Mouse (Mus musculus): ENCODE data around the gene Dact3. TPM values are rescaled to one million over a fixed set of nuclear protein-coding genes. Genes with fewer than 3 reads are reported as not detected.

Dact3 gene
- total RNA-seq, 1 experiment: 4.5 TPM

DNA sequence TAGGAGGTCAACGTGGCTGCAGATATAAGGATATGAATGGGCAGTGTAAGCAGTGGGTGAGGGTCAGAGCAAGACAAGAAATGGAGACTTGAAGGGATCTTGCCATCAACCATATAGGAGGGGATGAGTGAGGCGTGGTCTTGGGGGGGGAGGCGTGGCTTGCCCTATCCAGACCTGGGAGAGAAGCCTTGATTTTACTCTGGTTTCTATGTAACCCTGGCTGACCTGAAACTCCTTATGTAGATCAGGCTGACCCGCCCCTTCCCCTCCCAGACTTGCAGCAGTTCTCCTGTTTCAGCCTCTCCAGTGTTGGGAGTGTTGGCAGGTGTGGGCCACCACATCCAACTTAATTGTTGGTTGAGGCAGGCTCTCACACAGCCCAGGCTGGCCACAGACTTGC is 9.2 kb downstream of the Dact3 start:
- no peak overlapping the region; the same call in 1 of the 2 replicates for H3K9ac ChIP-seq (ENCODE audit: insufficient read depth, low read depth, low read length, poor library complexity, severe bottlenecking)
- DNase-seq (ENCODE audit: low read depth, low spot score): no peak
- H3K27ac ChIP-seq (ENCODE audit: insufficient read depth, low read depth, low read length, poor library complexity, severe bottlenecking): no peak overlapping the region
- H3K36me3 ChIP-seq (ENCODE audit: control insufficient read depth, insufficient read depth, low read length, poor library complexity, severe bottlenecking): peaks cover 6% of the 10 kb centered on the region; the same call in 1 of the 2 replicates
- peaks cover 3 to 23% of the 10 kb centered on the region in 2 experiments; a peak in 3 of 4 replicates for H3K4me1 ChIP-seq (ENCODE audit: control insufficient read depth in 2 of 2, insufficient read depth in 2 of 2, low read length in 2 of 2, poor library complexity in 1 of 2)
- in situ Hi-C loops (cut with MboI; ENCODE audit: low sequenced_read_pairs in 2 of 2, unreplicated experiment in 2 of 2): no loop called here
- TF ChIP-seq HCFC1 (IDR thresholded peaks at IDR 0.05; ENCODE audit: borderline replicate concordance, insufficient read depth, low read length): no peak
- TF ChIP-seq MAFK (IDR thresholded peaks at IDR 0.05; ENCODE audit: insufficient read depth, low read depth, low read length): no peak
- no peak for TF ChIP-seq ZC3H11A (IDR thresholded peaks at IDR 0.05; ENCODE audit: borderline replicate concordance, low read depth, low read length)
- TF ChIP-seq ZNF384 (IDR thresholded peaks at IDR 0.05; ENCODE audit: low read depth, low read length): no peak
- no peak for TF ChIP-seq CHD2 (IDR thresholded peaks at IDR 0.05; ENCODE audit: low read depth, low read length)
- no peak overlapping the region for H3K4me3 ChIP-seq (ENCODE audit: insufficient read depth in 1 of 2, low read depth in 1 of 2, low read length in 2 of 2, poor library complexity in 1 of 2, severe bottlenecking in 1 of 2)
- no peaks in the 10 kb centered on the region for H3K9me3 ChIP-seq (ENCODE audit: control insufficient read depth, insufficient read depth, low read depth, low read length)

GRCm38 (mm10) chr7:16885271-16885776 is 10.2 kb downstream of the Dact3 start:
- H3K36me3 ChIP-seq (ENCODE audit: control insufficient read depth, insufficient read depth, low read length, poor library complexity, severe bottlenecking): peaks cover 6% of the 10 kb centered on the region; the same call in 1 of the 2 replicates
- H3K9me3 ChIP-seq (ENCODE audit: control insufficient read depth, insufficient read depth, low read depth, low read length): no peaks in the 10 kb centered on the region
- H3K9ac ChIP-seq (ENCODE audit: insufficient read depth, low read depth, low read length, poor library complexity, severe bottlenecking): peak overlapping the region; percentile 55
- H3K4me1 ChIP-seq (ENCODE audit: control insufficient read depth in 2 of 2, insufficient read depth in 2 of 2, low read length in 2 of 2, poor library complexity in 1 of 2): peaks cover 3 to 21% of the 10 kb centered on the region in 2 experiments; a peak in 3 of 4 replicates
- in situ Hi-C loops (cut with MboI; ENCODE audit: low sequenced_read_pairs in 2 of 2, unreplicated experiment in 2 of 2): no loop called here
- H3K27ac ChIP-seq (ENCODE audit: insufficient read depth, low read depth, low read length, poor library complexity, severe bottlenecking): no peak overlapping the region
- DNase-seq (ENCODE audit: low read depth, low spot score): no peak
- TF ChIP-seq ZC3H11A (IDR thresholded peaks at IDR 0.05; ENCODE audit: borderline replicate concordance, low read depth, low read length) (no peak), HCFC1 (IDR thresholded peaks at IDR 0.05; ENCODE audit: borderline replicate concordance, insufficient read depth, low read length) (no peak), MAFK (IDR thresholded peaks at IDR 0.05; ENCODE audit: insufficient read depth, low read depth, low read length) (no peak), ZNF384 (IDR thresholded peaks at IDR 0.05; ENCODE audit: low read depth, low read length) (no peak), CHD2 (IDR thresholded peaks at IDR 0.05; ENCODE audit: low read depth, low read length) (no peak)
- H3K4me3 ChIP-seq (ENCODE audit: insufficient read depth in 1 of 2, low read depth in 1 of 2, low read length in 2 of 2, poor library complexity in 1 of 2, severe bottlenecking in 1 of 2): peak overlapping the region; percentile 60 to 77; a peak in 3 of 4 replicates

DNA sequence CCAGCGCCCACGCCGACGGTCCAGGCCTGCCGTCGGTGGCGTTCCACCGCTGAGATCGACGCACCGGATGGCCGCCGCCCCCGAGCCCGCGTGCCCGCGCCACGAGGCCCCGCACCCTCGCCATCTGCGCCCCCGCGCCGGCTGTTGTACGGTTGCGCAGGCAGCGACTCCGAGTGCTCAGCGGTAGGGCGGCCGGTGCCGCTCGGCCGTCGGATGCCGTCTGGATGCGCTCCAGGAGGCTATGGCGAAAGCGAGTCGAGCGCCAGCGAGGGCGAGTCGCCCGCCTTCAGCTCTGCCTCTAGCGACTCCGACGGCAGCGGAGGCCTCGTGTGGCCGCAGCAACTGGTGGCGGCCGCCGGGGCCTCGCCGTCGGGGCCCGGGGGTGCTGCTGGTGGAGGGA is 10.8 kb downstream of the Dact3 start:
- Histone ChIP-seq H3K36me3 (ENCODE audit: control insufficient read depth, insufficient read depth, low read length, poor library complexity, severe bottlenecking) (peaks cover 6% of the 10 kb centered on the region; the same call in 1 of the 2 replicates), H3K27ac (ENCODE audit: insufficient read depth, low read depth, low read length, poor library complexity, severe bottlenecking) (peak overlapping the region; percentile 17; the same call in 1 of the 2 replicates), H3K4me1 (ENCODE audit: control insufficient read depth in 2 of 2, insufficient read depth in 2 of 2, low read length in 2 of 2, poor library complexity in 1 of 2) (peaks cover 0 to 25% of the 10 kb centered on the region in 2 experiments; a peak in 2 of 4 replicates), H3K4me3 (ENCODE audit: insufficient read depth in 1 of 2, low read depth in 1 of 2, low read length in 2 of 2, poor library complexity in 1 of 2, severe bottlenecking in 1 of 2) (peak overlapping the region; percentile 60 to 77), H3K9me3 (ENCODE audit: control insufficient read depth, insufficient read depth, low read depth, low read length) (no peaks in the 10 kb centered on the region), H3K9ac (ENCODE audit: insufficient read depth, low read depth, low read length, poor library complexity, severe bottlenecking) (peak overlapping the region; percentile 55)
- in situ Hi-C loops (cut with MboI; ENCODE audit: low sequenced_read_pairs in 2 of 2, unreplicated experiment in 2 of 2): no loop called here
- TF ChIP-seq HCFC1 (IDR thresholded peaks at IDR 0.05; ENCODE audit: borderline replicate concordance, insufficient read depth, low read length): no peak
- no peak for DNase-seq (ENCODE audit: low read depth, low spot score)

DNA sequence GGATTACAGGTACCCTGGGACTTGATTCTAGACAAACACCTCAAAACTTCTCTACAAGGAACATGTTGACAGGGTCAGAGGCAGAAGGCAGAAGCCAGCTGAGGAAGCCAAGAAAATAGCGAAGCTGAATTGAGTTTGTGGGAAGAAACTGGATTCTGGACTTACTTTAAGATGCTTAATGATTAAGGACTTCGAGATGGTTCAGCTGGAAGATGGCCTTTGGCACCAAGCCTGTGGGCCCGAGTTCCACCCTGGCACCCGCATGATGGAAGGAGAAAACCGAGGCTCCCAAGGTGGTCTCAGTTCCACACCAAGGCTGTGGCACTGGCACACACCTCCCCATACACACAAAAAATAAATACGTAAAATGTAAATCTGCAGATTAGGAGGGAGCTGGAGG is 15.4 kb downstream of the Dact3 start:
- in situ Hi-C loops (cut with MboI; ENCODE audit: low sequenced_read_pairs in 2 of 2, unreplicated experiment in 2 of 2): no loop called here

More for the DNA sequence above, 15.4 kb downstream of the Dact3 start:
- H3K4me3 ChIP-seq (ENCODE audit: insufficient read depth in 1 of 2, low read depth in 1 of 2, low read length in 2 of 2, poor library complexity in 1 of 2, severe bottlenecking in 1 of 2): no peak overlapping the region
- peaks cover 6% of the 10 kb centered on the region; the same call in 1 of the 2 replicates for H3K36me3 ChIP-seq (ENCODE audit: control insufficient read depth, insufficient read depth, low read length, poor library complexity, severe bottlenecking)
- no peaks in the 10 kb centered on the region for H3K9me3 ChIP-seq (ENCODE audit: control insufficient read depth, insufficient read depth, low read depth, low read length)
- H3K27ac ChIP-seq (ENCODE audit: insufficient read depth, low read depth, low read length, poor library complexity, severe bottlenecking): no peak overlapping the region
- DNase-seq (ENCODE audit: low read depth, low spot score): no peak
- peak overlapping the region; percentile 49; the same call in 1 of the 2 replicates for H3K9ac ChIP-seq (ENCODE audit: insufficient read depth, low read depth, low read length, poor library complexity, severe bottlenecking)
- peaks cover 1 to 37% of the 10 kb centered on the region in 2 experiments; a peak in 3 of 4 replicates for H3K4me1 ChIP-seq (ENCODE audit: control insufficient read depth in 2 of 2, insufficient read depth in 2 of 2, low read length in 2 of 2, poor library complexity in 1 of 2)
- TF ChIP-seq MAFK (IDR thresholded peaks at IDR 0.05; ENCODE audit: insufficient read depth, low read depth, low read length) (no peak), HCFC1 (IDR thresholded peaks at IDR 0.05; ENCODE audit: borderline replicate concordance, insufficient read depth, low read length) (no peak), CHD2 (IDR thresholded peaks at IDR 0.05; ENCODE audit: low read depth, low read length) (no peak), ZC3H11A (IDR thresholded peaks at IDR 0.05; ENCODE audit: borderline replicate concordance, low read depth, low read length) (no peak), ZNF384 (IDR thresholded peaks at IDR 0.05; ENCODE audit: low read depth, low read length) (no peak)
